Mouse (Mus musculus) C2C12 (cell line): Measurements from ENCODE around the gene Arhgef5.

Experiments used
- CTCF ChIP-seq: IDR thresholded peaks from one replicate; pipeline ENCODE4 v1.5.1; 2011; ENCODE audit not compliant: control insufficient read depth, insufficient read depth, insufficient read length
- MAX ChIP-seq: IDR thresholded peaks from one replicate; pipeline ENCODE4 v1.6.1; 2011; ENCODE audit warnings: mild to moderate bottlenecking, control low read depth
- MYOD1 ChIP-seq: IDR thresholded peaks from one replicate; pipeline ENCODE4 v1.6.1; 2011; ENCODE audit warnings: low read depth; ENCODE audit not compliant: control insufficient read depth, insufficient read length
- MYOG ChIP-seq: IDR thresholded peaks from one replicate; pipeline ENCODE4 v1.6.1; 2011; ENCODE audit not compliant: control insufficient read depth, insufficient read length; ENCODE audit errors: extremely low read depth

GRCm38 (mm10) chr6:43338804-43339203 lies 73.4 kb downstream of the Arhgef5 start:
- TF ChIP-seq MAX: no peak
- no peak for TF ChIP-seq CTCF
- no peak for TF ChIP-seq MYOG
- TF ChIP-seq MYOD1: no peak
